Mouse (Mus musculus): ENCODE data around the gene Pmepa1. TPM values are rescaled to one million over a fixed set of nuclear protein-coding genes. Genes with fewer than 3 reads are reported as not detected.

Gene Pmepa1
- polyA plus RNA-seq, 1 experiment from 2014 or later = 1.2 TPM

GRCm38 (mm10) chr2:173247911-173248310 lies 28.4 kb downstream of the Pmepa1 start:
- H3K27ac ChIP-seq (replicated peaks) = no peak overlapping the region
- H3K36me3 ChIP-seq = no peaks in the 10 kb centered on the region
- H3K4me3 ChIP-seq = no peak overlapping the region
- H3K4me1 ChIP-seq = peaks cover 78% of the 10 kb centered on the region
- no peak for DNase-seq (ENCODE audit: low spot score)
- WGBS = 53% methylated on average over 2 of the region's 2 CpGs
- H3K9me3 ChIP-seq (replicated peaks) = no peaks in the 10 kb centered on the region
- peaks cover 83% of the 10 kb centered on the region for H3K27me3 ChIP-seq (ENCODE audit: low read depth, poor library complexity, severe bottlenecking)

- DNase-seq (ENCODE audit: low spot score) = no peak
- Histone ChIP-seq H3K27me3 (ENCODE audit: low read depth, poor library complexity, severe bottlenecking) (peaks cover 76% of the 10 kb centered on the region), H3K4me1 (peaks cover 78% of the 10 kb centered on the region), H3K4me3 (no peak overlapping the region), H3K36me3 (no peaks in the 10 kb centered on the region), H3K27ac (replicated peaks) (0 out of 2 replicates have a peak overlapping the region, but pooled peaks have one; percentile 10), H3K9me3 (replicated peaks) (no peaks in the 10 kb centered on the region)
- WGBS = 23% methylated on average over 2 of the region's 2 CpGs
Measured at GRCm38 (mm10) chr2:173247197-173247596, 29.1 kb downstream of the Pmepa1 start.

GRCm38 (mm10) chr2:173246688-173247087 lies 29.6 kb downstream of the Pmepa1 start:
- peaks cover 78% of the 10 kb centered on the region for H3K4me1 ChIP-seq
- no peaks in the 10 kb centered on the region for H3K36me3 ChIP-seq
- no peak overlapping the region for H3K27ac ChIP-seq (replicated peaks)
- H3K4me3 ChIP-seq = no peak overlapping the region
- no peaks in the 10 kb centered on the region for H3K9me3 ChIP-seq (replicated peaks)
- H3K27me3 ChIP-seq (ENCODE audit: low read depth, poor library complexity, severe bottlenecking) = peaks cover 74% of the 10 kb centered on the region
- 61% methylated on average over 8 of the region's 8 CpGs for WGBS
- no peak for DNase-seq (ENCODE audit: low spot score)

- DNase-seq (ENCODE audit: low spot score) = no peak
- Histone ChIP-seq H3K4me3 (no peak overlapping the region), H3K27me3 (ENCODE audit: low read depth, poor library complexity, severe bottlenecking) (peaks cover 77% of the 10 kb centered on the region), H3K36me3 (no peaks in the 10 kb centered on the region), H3K9me3 (replicated peaks) (no peaks in the 10 kb centered on the region), H3K4me1 (peaks cover 79% of the 10 kb centered on the region), H3K27ac (replicated peaks) (no peak overlapping the region)
- 87% methylated on average over 20 of the region's 20 CpGs for WGBS
Measured at GRCm38 (mm10) chr2:173245258-173245657, 31.1 kb downstream of the Pmepa1 start.

GRCm38 (mm10) chr2:173244108-173244507 lies 32.2 kb downstream of the Pmepa1 start:
- Histone ChIP-seq H3K27me3 (ENCODE audit: low read depth, poor library complexity, severe bottlenecking) (peaks cover 83% of the 10 kb centered on the region), H3K4me1 (peaks cover 79% of the 10 kb centered on the region)
- whole genome bisulfite sequencing = 68% methylated on average over 3 of the region's 3 CpGs

GRCm38 (mm10) chr2:173243616-173244015 lies 32.7 kb downstream of the Pmepa1 start:
- Histone ChIP-seq H3K9me3 (replicated peaks) (no peaks in the 10 kb centered on the region), H3K27me3 (ENCODE audit: low read depth, poor library complexity, severe bottlenecking) (peaks cover 85% of the 10 kb centered on the region), H3K27ac (replicated peaks) (peak overlapping the region; percentile 50; the same call in 1 of the 2 replicates), H3K4me3 (no peak overlapping the region), H3K4me1 (peaks cover 83% of the 10 kb centered on the region), H3K36me3 (no peaks in the 10 kb centered on the region)
- no peak for DNase-seq (ENCODE audit: low spot score)
- whole genome bisulfite sequencing = 79% methylated on average over 9 of the region's 9 CpGs

More at GRCm38 (mm10) chr2:173244108-173244507, 32.2 kb downstream of the Pmepa1 start:
- no peak for DNase-seq (ENCODE audit: low spot score)
- Histone ChIP-seq H3K9me3 (replicated peaks) (no peaks in the 10 kb centered on the region), H3K4me3 (no peak overlapping the region), H3K36me3 (no peaks in the 10 kb centered on the region), H3K27ac (replicated peaks) (no peak overlapping the region)

GRCm38 (mm10) chr2:173242874-173243273 lies 33.5 kb downstream of the Pmepa1 start:
- Histone ChIP-seq H3K27ac (replicated peaks) (peak overlapping the region; percentile 50), H3K9me3 (replicated peaks) (no peaks in the 10 kb centered on the region), H3K36me3 (no peaks in the 10 kb centered on the region), H3K4me1 (peaks cover 85% of the 10 kb centered on the region), H3K4me3 (peak overlapping the region; percentile 24; the same call in 1 of the 2 replicates), H3K27me3 (ENCODE audit: low read depth, poor library complexity, severe bottlenecking) (peaks cover 86% of the 10 kb centered on the region)
- 8% methylated on average over 12 of the region's 12 CpGs for WGBS
- peak; percentile 85 for DNase-seq (ENCODE audit: low spot score)

- Histone ChIP-seq H3K27me3 (ENCODE audit: low read depth, poor library complexity, severe bottlenecking) (peaks cover 83% of the 10 kb centered on the region), H3K9me3 (replicated peaks) (no peaks in the 10 kb centered on the region), H3K4me1 (peaks cover 88% of the 10 kb centered on the region)
Measured at GRCm38 (mm10) chr2:173240738-173241137, 35.6 kb downstream of the Pmepa1 start.

GRCm38 (mm10) chr2:173238522-173238921 lies 37.8 kb downstream of the Pmepa1 start:
- peaks cover 92% of the 10 kb centered on the region for H3K4me1 ChIP-seq
- peak overlapping the region; percentile 83 for H3K27ac ChIP-seq (replicated peaks)
- H3K36me3 ChIP-seq = peaks cover under 1% of the 10 kb centered on the region; the same call in 1 of the 2 replicates
- DNase-seq (ENCODE audit: low spot score) = peak; percentile 49
- 9% methylated on average over 14 of the region's 14 CpGs for WGBS
- peaks cover 67% of the 10 kb centered on the region for H3K27me3 ChIP-seq (ENCODE audit: low read depth, poor library complexity, severe bottlenecking)
- no peaks in the 10 kb centered on the region for H3K9me3 ChIP-seq (replicated peaks)
- peak overlapping the region; percentile 17 for H3K4me3 ChIP-seq

More at GRCm38 (mm10) chr2:173240738-173241137, 35.6 kb downstream of the Pmepa1 start:
- Histone ChIP-seq H3K36me3 (no peaks in the 10 kb centered on the region), H3K27ac (replicated peaks) (peak overlapping the region; percentile 42; the same call in 1 of the 2 replicates), H3K4me3 (no peak overlapping the region)
- WGBS = 51% methylated on average over 9 of the region's 9 CpGs
- no peak for DNase-seq (ENCODE audit: low spot score)

- 72% methylated on average over 8 of the region's 8 CpGs for WGBS
- Histone ChIP-seq H3K4me1 (peaks cover 67% of the 10 kb centered on the region), H3K27me3 (ENCODE audit: low read depth, poor library complexity, severe bottlenecking) (peaks cover 55% of the 10 kb centered on the region), H3K4me3 (0 out of 2 replicates have a peak overlapping the region, but pooled peaks have one; percentile 1), H3K27ac (replicated peaks) (peak overlapping the region; percentile 83), H3K9me3 (replicated peaks) (no peaks in the 10 kb centered on the region), H3K36me3 (peaks cover 29% of the 10 kb centered on the region)
- DNase-seq (ENCODE audit: low spot score) = no peak
Measured at GRCm38 (mm10) chr2:173235435-173236332, 40.6 kb downstream of the Pmepa1 start.

GRCm38 (mm10) chr2:173232766-173233099 lies 43.6 kb downstream of the Pmepa1 start:
- H3K36me3 ChIP-seq = peaks cover 46% of the 10 kb centered on the region

GRCm38 (mm10) chr2:173232065-173232765 lies 44.1 kb downstream of the Pmepa1 start:
- Histone ChIP-seq H3K27ac (replicated peaks) (peak overlapping the region; percentile 23; the same call in 1 of the 2 replicates), H3K36me3 (peaks cover 50% of the 10 kb centered on the region), H3K4me3 (no peak overlapping the region), H3K4me1 (peaks cover 43% of the 10 kb centered on the region), H3K9me3 (replicated peaks) (no peaks in the 10 kb centered on the region), H3K27me3 (ENCODE audit: low read depth, poor library complexity, severe bottlenecking) (peaks cover 23% of the 10 kb centered on the region)
- DNase-seq (ENCODE audit: low spot score) = no peak
- WGBS = 87% methylated on average over 22 of the region's 22 CpGs

More at GRCm38 (mm10) chr2:173232766-173233099, 43.6 kb downstream of the Pmepa1 start:
- Histone ChIP-seq H3K27me3 (ENCODE audit: low read depth, poor library complexity, severe bottlenecking) (peaks cover 29% of the 10 kb centered on the region), H3K4me3 (no peak overlapping the region), H3K9me3 (replicated peaks) (no peaks in the 10 kb centered on the region), H3K27ac (replicated peaks) (0 out of 2 replicates have a peak overlapping the region, but pooled peaks have one; percentile 23), H3K4me1 (peaks cover 48% of the 10 kb centered on the region)
- WGBS = 74% methylated on average over 8 of the region's 8 CpGs
- no peak for DNase-seq (ENCODE audit: low spot score)
